Mouse (Mus musculus): ENCODE results near the gene Gm28308. TPM values are rescaled to one million over a fixed set of nuclear protein-coding genes. Genes with fewer than 3 reads are reported as not detected.

Gene Gm28308
- polyA plus RNA-seq, 1 experiment from 2014 or later, result not detected

- DNase-seq (ENCODE audit: low spot score), result no peak
Observed at GRCm38 (mm10) chr6:52185222-52185621, 27.9 kb downstream of the Gm28308 start.

- DNase-seq (ENCODE audit: low spot score), result no peak
Observed at GRCm38 (mm10) chr6:52184668-52185067, 28.5 kb downstream of the Gm28308 start.

GRCm38 (mm10) chr6:52183311-52184080 is 29.6 kb downstream of the Gm28308 start:
- no peak for DNase-seq (ENCODE audit: low spot score)

- no peak for DNase-seq (ENCODE audit: low spot score)
Observed at GRCm38 (mm10) chr6:52182793-52183192, 30.3 kb downstream of the Gm28308 start.

GRCm38 (mm10) chr6:52182030-52182429 is 31.1 kb downstream of the Gm28308 start:
- no peak for DNase-seq (ENCODE audit: low spot score)

- DNase-seq (ENCODE audit: low spot score), result no peak
Observed at GRCm38 (mm10) chr6:52180726-52181125, 32.4 kb downstream of the Gm28308 start.

GRCm38 (mm10) chr6:52180213-52180710 is 32.9 kb downstream of the Gm28308 start:
- no peak for DNase-seq (ENCODE audit: low spot score)

GRCm38 (mm10) chr6:52179690-52180089 is 33.4 kb downstream of the Gm28308 start:
- no peak for DNase-seq (ENCODE audit: low spot score)

GRCm38 (mm10) chr6:52178918-52179665 is 34.0 kb downstream of the Gm28308 start:
- no peak for DNase-seq (ENCODE audit: low spot score)

GRCm38 (mm10) chr6:52177806-52178205 is 35.3 kb downstream of the Gm28308 start:
- DNase-seq (ENCODE audit: low spot score), result no peak

GRCm38 (mm10) chr6:52177061-52177735 is 35.9 kb downstream of the Gm28308 start, which contains the start of gene 5730596B20Rik:
TSS of gene 5730596B20Rik (plus strand) at chr6:52177498.
- no peak for DNase-seq (ENCODE audit: low spot score)

- DNase-seq (ENCODE audit: low spot score), result no peak
Observed at GRCm38 (mm10) chr6:52176391-52176790, 36.7 kb downstream of the Gm28308 start.

- no peak for DNase-seq (ENCODE audit: low spot score)
Observed at GRCm38 (mm10) chr6:52175864-52176263, 37.3 kb downstream of the Gm28308 start.

GRCm38 (mm10) chr6:52174968-52175751 is 38.0 kb downstream of the Gm28308 start:
- no peak for DNase-seq (ENCODE audit: low spot score)

- no peak for DNase-seq (ENCODE audit: low spot score)
Observed at GRCm38 (mm10) chr6:52173648-52174047, 39.5 kb downstream of the Gm28308 start.

GRCm38 (mm10) chr6:52172501-52172900 is 40.6 kb downstream of the Gm28308 start:
- DNase-seq (ENCODE audit: low spot score), result peak; percentile 17

- DNase-seq (ENCODE audit: low spot score), result no peak
Observed at GRCm38 (mm10) chr6:52171938-52172337, 41.2 kb downstream of the Gm28308 start.

GRCm38 (mm10) chr6:52171331-52171730 is 41.8 kb downstream of the Gm28308 start:
- DNase-seq (ENCODE audit: low spot score), result no peak

GRCm38 (mm10) chr6:52170898-52171223 is 42.3 kb downstream of the Gm28308 start:
- no peak for DNase-seq (ENCODE audit: low spot score)

GRCm38 (mm10) chr6:52170166-52170897 is 42.8 kb downstream of the Gm28308 start:
- no peak for DNase-seq (ENCODE audit: low spot score)

All from thymus, postnatal 0 days (tissue).